Mouse (Mus musculus) kidney, embryonic 16.5 days (tissue): ENCODE results near the gene Rrbp1. TPM values are rescaled to one million over a fixed set of nuclear protein-coding genes. Genes with fewer than 3 reads are reported as not detected.

Experiments used
- ATAC-seq: fragments of 200-750 bp; cut with Nextera tagmentation; 2 replicates; pipeline ENCODE4 v1.8.0; 2017; ENCODE audit warnings: moderate TSS enrichment; ENCODE audit not compliant: low FRiP score, low TSS enrichment
- H3K27ac ChIP-seq: fragments of 300-500 bp; sonication (generic); 2 replicates; pipeline ENCODE4 v1.5.1; 2014; ENCODE audit warnings: low read length
- H3K27me3 ChIP-seq: fragments of 300-500 bp; sonication (generic); 2 replicates; pipeline ENCODE4 v1.6.1; 2014; ENCODE audit warnings: low read length, control low read depth, mixed read lengths; ENCODE audit not compliant: insufficient read depth
- H3K36me3 ChIP-seq: fragments of 300-500 bp; sonication (generic); 2 replicates; pipeline ENCODE4 v1.6.1; 2014; ENCODE audit warnings: low read length, control low read depth, mixed read lengths; ENCODE audit not compliant: insufficient read depth
- H3K4me1 ChIP-seq: fragments of 300-500 bp; sonication (generic); 2 replicates; pipeline ENCODE4 v1.6.1; 2014; ENCODE audit warnings: low read length, control low read depth, mixed read lengths; ENCODE audit not compliant: insufficient read depth
- H3K4me2 ChIP-seq: fragments of 300-500 bp; sonication (generic); replicated peaks from 2 replicates; pipeline ENCODE4 v1.6.1; 2014; ENCODE audit warnings: low read depth, low read length
- H3K4me3 ChIP-seq: fragments of 300-500 bp; sonication (generic); 2 replicates; pipeline ENCODE4 v1.5.1; 2014; ENCODE audit warnings: mild to moderate bottlenecking, low read length
- H3K9ac ChIP-seq: fragments of 300-500 bp; sonication (generic); replicated peaks from 2 replicates; pipeline ENCODE4 v1.6.1; 2014; ENCODE audit warnings: low read length
- H3K9me3 ChIP-seq: fragments of 300-500 bp; sonication (generic); 2 replicates; pipeline ENCODE4 v1.6.1; 2016; ENCODE audit warnings: low read length, control low read depth
- WGBS: fragments of 180-500 bp; shearing (Covaris S2); extraction: QIAGEN DNeasy Blood & Tissue Kit; methylation state at CpG from one replicate; pipeline ENCODE4 v1.1.7; 2014; 5-methylcytosine and 5-hydroxymethylcytosine counted together
- polyA plus RNA-seq: library from polyadenylated mRNA; unstranded; fragments of >200 nt; fragmentation: Nextera tagmentation; extraction: Ambion mirVana; gene quantifications from 2 replicates; pipeline ENCODE4 v1.2.1, GENCODE M21; 2015

Gene Rrbp1
- polyA plus RNA-seq, 1 experiment from 2014 or later: 66.7 TPM

DNA sequence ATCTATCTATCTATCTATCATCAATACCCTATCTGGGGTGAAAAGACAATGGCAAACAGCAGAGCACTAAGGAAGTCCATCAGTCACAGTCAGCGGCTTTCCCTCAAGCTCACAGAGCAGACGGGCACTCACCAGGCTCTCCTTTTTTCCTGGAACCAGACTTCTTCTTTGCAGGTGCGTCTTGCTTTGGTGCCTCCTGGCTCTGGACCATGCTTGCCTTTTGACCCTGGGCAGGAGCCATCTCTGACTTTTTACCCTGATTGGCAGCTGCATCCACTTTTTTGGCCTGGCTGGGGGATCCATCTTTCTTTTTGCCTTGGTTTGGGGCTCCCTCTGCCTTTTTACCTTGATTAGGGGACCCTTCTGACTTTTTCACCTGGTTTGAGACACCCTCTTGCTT is 23.0 kb downstream of the Rrbp1 start:
- H3K9ac ChIP-seq: no peak overlapping the region
- H3K4me2 ChIP-seq: no peak overlapping the region
- no peak overlapping the region for H3K27ac ChIP-seq
- H3K27me3 ChIP-seq: no peaks in the 10 kb centered on the region
- H3K9me3 ChIP-seq: no peaks in the 10 kb centered on the region
- peaks cover 15% of the 10 kb centered on the region for H3K36me3 ChIP-seq
- ATAC-seq: no peak
- no peak overlapping the region for H3K4me3 ChIP-seq
- WGBS: 81% methylated on average over 3 of the region's 3 CpGs
- peaks cover 18% of the 10 kb centered on the region for H3K4me1 ChIP-seq

DNA sequence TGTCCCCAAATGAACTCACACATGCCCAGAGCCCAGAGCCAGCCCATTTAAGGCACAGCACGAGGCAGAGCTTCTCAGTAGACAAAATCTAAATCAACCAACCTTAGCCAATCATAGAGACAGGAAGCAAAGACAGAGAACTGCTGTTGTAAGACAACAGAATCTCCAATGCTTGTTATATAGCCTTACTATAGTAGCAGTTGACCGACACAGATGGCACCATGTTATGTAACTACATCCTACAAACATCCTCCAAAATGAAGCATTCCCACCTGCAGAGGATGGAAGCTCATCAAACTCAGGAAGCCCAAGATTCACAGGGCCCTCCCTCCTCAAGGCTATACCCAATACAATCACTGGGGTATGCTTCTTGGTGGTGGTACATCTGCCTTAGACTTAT is 23.6 kb downstream of the Rrbp1 start:
- Histone ChIP-seq H3K27ac (no peak overlapping the region), H3K9ac (no peak overlapping the region), H3K4me1 (peaks cover 18% of the 10 kb centered on the region), H3K4me3 (no peak overlapping the region), H3K27me3 (no peaks in the 10 kb centered on the region), H3K9me3 (no peaks in the 10 kb centered on the region), H3K36me3 (peaks cover 15% of the 10 kb centered on the region), H3K4me2 (no peak overlapping the region)
- no peak for ATAC-seq
- 66% methylated on average over 2 of the region's 2 CpGs for WGBS

DNA sequence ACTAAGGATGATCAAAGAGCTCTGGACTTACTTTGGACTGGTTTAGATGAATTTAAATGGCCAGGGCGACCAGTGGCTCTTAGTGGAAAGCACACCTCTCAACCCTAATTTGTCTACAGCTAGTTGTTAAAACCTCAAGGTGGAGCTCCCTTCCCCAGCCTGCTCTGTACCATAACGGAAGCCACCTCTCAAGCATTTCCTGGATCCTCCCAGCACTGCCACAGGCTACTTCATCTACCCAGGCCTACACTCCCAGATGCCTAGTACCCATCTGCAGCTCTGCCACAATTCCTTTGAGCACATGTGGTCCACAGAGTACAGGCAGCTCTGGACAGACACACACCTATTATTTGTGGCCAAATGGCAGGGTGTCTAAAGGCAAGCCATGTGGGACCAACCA is 27.6 kb downstream of the Rrbp1 start:
- no peak overlapping the region for H3K27ac ChIP-seq
- 57% methylated on average over 2 of the region's 2 CpGs for WGBS
- peaks cover 9% of the 10 kb centered on the region; the same call in 1 of the 2 replicates for H3K36me3 ChIP-seq

DNA sequence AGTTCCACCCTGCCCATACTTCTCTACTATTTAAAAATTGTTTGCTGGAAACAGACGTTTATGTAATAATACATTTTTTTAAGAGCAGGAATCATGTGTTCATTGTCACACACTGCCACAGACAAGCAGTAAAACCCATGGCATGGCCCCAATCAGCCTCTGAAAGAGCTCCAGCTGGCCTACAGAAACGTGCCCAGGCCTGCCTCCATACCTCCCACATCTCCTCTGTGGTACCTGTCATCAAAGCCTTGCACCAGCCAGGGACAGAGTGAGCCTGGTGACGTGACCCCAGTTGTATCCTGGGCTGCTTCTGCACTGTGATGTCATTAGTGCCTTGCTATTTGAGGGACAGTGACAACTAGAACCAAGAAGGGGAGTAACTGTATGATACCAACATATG is 28.2 kb downstream of the Rrbp1 start:
- Histone ChIP-seq H3K27me3 (no peaks in the 10 kb centered on the region), H3K9ac (no peak overlapping the region), H3K4me1 (no peaks in the 10 kb centered on the region), H3K36me3 (peaks cover 9% of the 10 kb centered on the region; the same call in 1 of the 2 replicates), H3K4me3 (no peak overlapping the region), H3K4me2 (no peak overlapping the region), H3K27ac (no peak overlapping the region), H3K9me3 (no peaks in the 10 kb centered on the region)
- 55% methylated on average over 3 of the region's 3 CpGs for WGBS
- no peak for ATAC-seq

More for the DNA sequence above, 27.6 kb downstream of the Rrbp1 start:
- no peak overlapping the region for H3K4me3 ChIP-seq
- H3K27me3 ChIP-seq: no peaks in the 10 kb centered on the region
- H3K4me2 ChIP-seq: no peak overlapping the region
- ATAC-seq: no peak
- no peak overlapping the region for H3K9ac ChIP-seq
- no peaks in the 10 kb centered on the region for H3K9me3 ChIP-seq
- no peaks in the 10 kb centered on the region for H3K4me1 ChIP-seq

DNA sequence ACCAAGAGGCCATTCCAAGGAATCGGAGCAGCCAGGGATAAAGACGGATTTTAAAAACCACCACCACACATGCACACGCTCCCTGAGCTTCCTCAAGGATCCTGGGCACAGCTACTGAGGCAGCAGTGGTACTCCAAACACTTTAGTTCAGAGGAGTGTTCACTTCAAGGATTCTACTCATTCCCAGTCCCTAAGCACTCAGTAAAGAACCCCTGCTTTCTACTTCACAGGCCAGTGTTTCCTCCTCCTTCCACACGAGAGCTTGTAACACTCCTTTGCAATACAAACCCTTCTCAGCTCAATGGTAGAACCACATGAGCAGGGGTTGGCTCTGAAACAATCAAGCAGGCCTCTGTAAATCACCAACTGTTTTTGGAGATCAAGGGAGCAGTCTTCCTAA is 28.9 kb downstream of the Rrbp1 start:
- Histone ChIP-seq H3K4me2 (no peak overlapping the region), H3K4me1 (no peaks in the 10 kb centered on the region), H3K9me3 (no peaks in the 10 kb centered on the region), H3K4me3 (no peak overlapping the region), H3K27ac (no peak overlapping the region), H3K36me3 (peaks cover 5% of the 10 kb centered on the region; the same call in 1 of the 2 replicates), H3K27me3 (no peaks in the 10 kb centered on the region), H3K9ac (no peak overlapping the region)
- WGBS: 78% methylated on average over 4 of the region's 4 CpGs
- ATAC-seq: no peak

DNA sequence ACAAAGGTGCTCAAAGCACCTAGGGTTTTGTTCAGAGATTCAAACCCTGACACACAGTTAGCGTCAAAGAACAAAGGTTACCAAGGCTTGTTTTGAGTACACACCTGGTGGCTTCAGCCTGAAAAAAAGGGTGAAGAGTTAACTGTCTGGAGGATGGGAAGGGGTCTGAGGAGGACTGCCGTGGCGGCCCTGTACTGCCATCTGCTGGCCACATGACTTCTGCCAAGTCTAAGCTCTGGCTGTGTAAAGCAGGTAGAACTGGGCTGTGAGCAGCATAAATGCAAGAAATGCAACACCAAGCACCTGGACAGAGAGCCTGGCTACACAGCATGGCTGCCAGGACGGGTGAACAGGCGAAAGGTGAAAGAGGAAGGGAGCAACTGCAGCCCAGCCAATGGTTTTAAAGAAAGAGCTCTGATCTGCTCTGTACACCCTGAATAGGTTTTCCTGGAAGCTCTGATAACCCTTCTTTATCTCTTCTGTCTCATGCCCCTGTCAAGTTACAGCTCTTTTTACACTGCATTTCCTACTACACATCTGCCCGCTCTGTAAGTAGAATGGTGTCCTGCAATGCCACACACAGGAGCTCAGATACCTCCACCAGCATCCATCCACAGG is 30.2 kb downstream of the Rrbp1 start:
- no peaks in the 10 kb centered on the region for H3K4me1 ChIP-seq
- H3K4me3 ChIP-seq: no peak overlapping the region
- no peaks in the 10 kb centered on the region for H3K9me3 ChIP-seq
- peaks cover 5% of the 10 kb centered on the region; the same call in 1 of the 2 replicates for H3K36me3 ChIP-seq
- no peak overlapping the region for H3K9ac ChIP-seq
- H3K27me3 ChIP-seq: no peaks in the 10 kb centered on the region
- H3K4me2 ChIP-seq: no peak overlapping the region
- peak; percentile 82; the same call in 1 of the 2 replicates for ATAC-seq
- 40% methylated on average over 6 of the region's 6 CpGs for WGBS
- H3K27ac ChIP-seq: no peak overlapping the region

DNA sequence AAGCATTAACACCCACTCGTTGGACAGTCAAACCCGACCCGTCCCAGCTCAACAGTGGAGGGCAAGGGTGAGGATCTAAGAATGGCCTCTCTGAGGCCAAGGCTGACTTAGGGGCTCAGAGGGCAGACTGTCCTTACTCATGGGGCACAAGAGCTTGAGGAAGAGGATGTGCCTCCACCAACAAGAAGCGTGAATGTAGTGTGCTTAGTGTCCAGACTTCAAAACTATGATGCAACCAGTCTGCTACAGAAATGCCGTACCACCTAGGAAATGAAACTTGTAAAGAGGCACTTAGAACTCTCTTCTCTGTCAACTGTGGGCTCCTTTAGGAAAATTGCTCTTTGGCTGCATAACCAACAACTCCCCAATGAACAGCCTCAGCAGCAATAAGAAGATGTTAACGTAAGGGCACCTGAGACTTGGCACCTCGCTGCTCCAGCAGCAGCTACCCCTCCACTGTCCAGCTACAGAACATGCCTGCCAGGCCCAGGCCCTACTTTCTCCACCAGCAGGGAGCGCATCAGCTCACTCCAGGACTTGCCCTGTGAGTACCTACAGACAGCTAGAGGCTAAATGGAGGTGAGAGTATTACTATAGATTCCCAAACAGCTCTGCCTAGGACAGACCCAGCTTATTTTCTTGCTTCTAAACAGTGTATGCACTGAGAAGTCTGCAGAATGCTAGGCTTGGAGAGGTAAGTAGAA is 32.5 kb downstream of the Rrbp1 start:
- no peak overlapping the region for H3K27ac ChIP-seq
- 89% methylated on average over 8 of the region's 8 CpGs for WGBS
- no peak overlapping the region for H3K9ac ChIP-seq
- no peak overlapping the region for H3K4me2 ChIP-seq
- H3K4me1 ChIP-seq: no peaks in the 10 kb centered on the region
- no peak overlapping the region for H3K4me3 ChIP-seq
- H3K36me3 ChIP-seq: peaks cover 7% of the 10 kb centered on the region; the same call in 1 of the 2 replicates
- H3K9me3 ChIP-seq: no peaks in the 10 kb centered on the region
- ATAC-seq: no peak
- H3K27me3 ChIP-seq: no peaks in the 10 kb centered on the region

DNA sequence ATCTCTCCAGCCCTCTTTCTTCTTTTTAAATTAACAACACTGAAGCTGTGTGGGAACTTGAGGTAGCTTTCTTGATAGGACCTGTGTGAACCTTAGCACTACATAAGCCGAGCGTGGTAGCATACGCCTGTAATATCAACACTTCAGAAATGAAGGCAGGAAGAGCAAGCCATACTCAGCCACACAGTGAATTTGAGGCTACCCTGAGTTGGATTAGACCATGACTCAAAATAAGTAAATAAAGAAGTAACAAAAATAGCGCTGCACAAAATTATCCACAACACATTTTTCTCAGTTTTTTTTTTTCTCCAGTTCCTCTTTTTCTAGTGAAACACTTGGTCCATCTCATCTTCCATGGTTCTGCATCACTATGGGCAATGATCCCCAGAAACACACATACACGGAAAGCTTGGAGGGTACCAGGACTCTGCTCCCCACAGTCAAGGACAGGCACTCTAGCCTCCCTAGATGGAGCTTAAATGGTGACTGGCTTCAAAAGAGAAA is 35.9 kb downstream of the Rrbp1 start:
- H3K4me1 ChIP-seq: no peaks in the 10 kb centered on the region
- H3K4me2 ChIP-seq: no peak overlapping the region
- 92% methylated on average over 5 of the region's 5 CpGs for WGBS
- peaks cover 34% of the 10 kb centered on the region for H3K36me3 ChIP-seq
- H3K4me3 ChIP-seq: no peak overlapping the region
- no peak overlapping the region for H3K27ac ChIP-seq
- no peak overlapping the region for H3K9ac ChIP-seq
- H3K27me3 ChIP-seq: no peaks in the 10 kb centered on the region
- no peak for ATAC-seq
- H3K9me3 ChIP-seq: no peaks in the 10 kb centered on the region

DNA sequence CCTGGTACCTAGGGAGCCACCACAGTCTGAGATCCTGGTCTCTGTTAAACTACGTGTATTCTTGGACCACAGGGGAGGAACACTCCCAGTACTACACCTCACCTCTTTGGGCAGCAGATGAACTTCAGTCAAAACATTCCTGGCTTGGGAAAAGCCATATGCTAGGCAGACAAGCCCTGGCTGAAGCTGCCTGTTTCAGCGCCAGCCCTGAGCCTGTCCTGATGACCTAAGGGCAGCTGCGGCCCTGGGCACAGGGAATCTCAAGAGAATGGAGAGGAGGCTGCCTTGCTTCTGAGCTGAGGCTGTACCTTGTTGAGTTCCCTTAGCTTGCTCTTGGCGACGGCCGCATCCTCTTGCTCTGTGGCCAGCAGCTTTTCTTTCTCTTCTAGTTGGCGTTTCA is 37.9 kb downstream of the Rrbp1 start:
- Histone ChIP-seq H3K27ac (no peak overlapping the region), H3K9me3 (no peaks in the 10 kb centered on the region), H3K36me3 (peaks cover 53% of the 10 kb centered on the region), H3K4me2 (no peak overlapping the region), H3K9ac (no peak overlapping the region), H3K4me3 (no peak overlapping the region), H3K27me3 (no peaks in the 10 kb centered on the region), H3K4me1 (no peaks in the 10 kb centered on the region)
- no peak for ATAC-seq
- WGBS: 92% methylated on average over 7 of the region's 7 CpGs

DNA sequence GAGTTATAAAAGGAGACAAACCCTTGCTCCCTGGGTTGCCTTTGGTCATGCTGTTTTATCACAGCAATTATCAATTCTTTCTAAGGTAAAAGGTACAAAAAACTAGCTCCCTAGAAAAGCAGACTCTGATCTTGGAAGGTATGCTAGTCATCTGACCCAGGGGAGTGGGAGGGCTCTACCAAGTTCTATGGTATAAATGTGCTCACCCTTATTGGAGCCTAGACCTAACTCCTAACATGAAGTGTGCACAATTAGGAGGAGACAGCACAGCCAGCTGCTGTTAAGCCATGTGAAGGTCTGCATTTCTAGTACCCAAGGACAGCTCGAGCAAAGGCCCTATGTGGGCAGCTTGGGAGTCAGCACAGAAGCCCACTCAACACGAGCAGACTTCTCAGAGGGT is 39.2 kb downstream of the Rrbp1 start:
- no peaks in the 10 kb centered on the region for H3K27me3 ChIP-seq
- H3K4me1 ChIP-seq: no peaks in the 10 kb centered on the region
- ATAC-seq: no peak
- peaks cover 65% of the 10 kb centered on the region for H3K36me3 ChIP-seq
- 75% methylated on average over 2 of the region's 2 CpGs for WGBS
- no peak overlapping the region for H3K4me2 ChIP-seq
- no peak overlapping the region for H3K27ac ChIP-seq
- H3K9me3 ChIP-seq: no peaks in the 10 kb centered on the region
- H3K9ac ChIP-seq: no peak overlapping the region
- no peak overlapping the region for H3K4me3 ChIP-seq
